Mouse (Mus musculus): Measurements from ENCODE around the gene Fam241a. TPM values are rescaled to one million over a fixed set of nuclear protein-coding genes. Genes with fewer than 3 reads are reported as not detected.
A peak's percentile ranks its signal among the peaks of the same experiment; 100 is the strongest.

Fam241a gene
- polyA plus RNA-seq, 1 experiment from 2014 or later: 62.3 TPM

DNA sequence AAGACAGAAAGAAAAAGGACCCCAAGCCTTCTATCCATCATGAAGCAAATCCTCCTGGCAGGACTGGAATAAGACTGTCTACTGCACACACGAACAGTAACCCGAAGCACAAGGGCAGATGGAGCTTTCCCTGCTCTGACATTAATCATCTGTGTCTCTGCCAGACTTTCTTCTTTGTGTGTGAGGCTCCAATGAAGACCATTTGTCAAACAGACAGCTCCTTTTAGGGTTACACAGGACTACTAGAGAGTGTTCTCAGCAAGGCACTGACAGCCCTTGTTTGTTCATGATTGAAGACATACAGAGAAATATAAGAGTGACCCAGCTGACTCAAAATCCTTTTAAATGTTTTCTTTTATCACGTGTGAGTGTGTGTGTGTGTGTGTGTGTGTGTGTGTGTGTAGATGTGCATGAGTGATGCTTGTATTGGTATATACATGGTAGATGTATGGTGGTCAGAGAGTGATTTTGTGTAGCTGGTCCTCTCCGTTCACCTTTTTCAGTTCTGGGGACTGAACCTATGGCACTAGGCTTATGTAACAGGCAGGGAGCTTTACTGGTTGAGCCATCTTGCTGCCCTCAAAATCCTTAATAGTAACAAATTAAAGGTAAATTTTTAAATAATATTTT lies 21.8 kb downstream of the Fam241a start:
- no peak for ATAC-seq
- H3K36me3 ChIP-seq: peaks cover 61% of the 10 kb centered on the region
- 76% methylated on average over 4 of the region's 4 CpGs for WGBS (ENCODE audit: insufficient replicate concordance)

DNA sequence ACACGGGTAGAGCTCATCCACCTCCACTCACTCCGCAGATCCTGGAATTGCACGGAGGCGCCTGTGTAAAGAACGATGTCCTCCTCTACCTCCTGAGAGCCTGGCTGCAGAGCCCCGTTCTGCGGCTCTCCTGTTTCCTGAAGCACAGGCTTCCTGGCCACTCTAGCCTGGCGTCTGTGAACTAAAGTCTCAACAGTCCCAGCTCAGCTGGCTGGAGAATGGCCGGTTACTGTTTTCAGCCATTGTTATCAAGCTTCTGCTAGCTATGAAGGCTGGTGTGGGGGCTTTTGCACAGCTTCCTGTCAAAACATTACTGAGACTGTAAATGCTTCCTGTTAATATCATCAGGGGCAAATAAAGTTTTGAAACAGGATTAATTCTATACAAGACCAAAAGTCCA lies 24.5 kb downstream of the Fam241a start:
- Histone ChIP-seq H3K4me3 (no peak overlapping the region), H3K4me1 (no peaks in the 10 kb centered on the region; the same call in none of the 2 replicates), H3K36me3 (peaks cover 66% of the 10 kb centered on the region), H3K27me3 (replicated peaks) (no peaks in the 10 kb centered on the region), H3K27ac (no peak overlapping the region), H3K9ac (no peak overlapping the region), H3K9me3 (replicated peaks) (no peaks in the 10 kb centered on the region), H3K4me2 (no peak overlapping the region)
- 68% methylated on average over 9 of the region's 9 CpGs for WGBS (ENCODE audit: insufficient replicate concordance)
- ATAC-seq: no peak

More for the DNA sequence above, 21.8 kb downstream of the Fam241a start:
- Histone ChIP-seq H3K4me1 (no peaks in the 10 kb centered on the region; the same call in none of the 2 replicates), H3K9ac (no peak overlapping the region), H3K9me3 (replicated peaks) (no peaks in the 10 kb centered on the region), H3K27me3 (replicated peaks) (no peaks in the 10 kb centered on the region), H3K27ac (no peak overlapping the region), H3K4me3 (no peak overlapping the region), H3K4me2 (no peak overlapping the region)

- WGBS (ENCODE audit: insufficient replicate concordance): 86% methylated on average over 5 of the region's 5 CpGs
- H3K9ac ChIP-seq: no peak overlapping the region
- H3K36me3 ChIP-seq: peaks cover 57% of the 10 kb centered on the region
- no peak overlapping the region for H3K27ac ChIP-seq
- ATAC-seq: no peak
- H3K9me3 ChIP-seq (replicated peaks): no peaks in the 10 kb centered on the region
- H3K27me3 ChIP-seq (replicated peaks): no peaks in the 10 kb centered on the region
- H3K4me2 ChIP-seq: no peak overlapping the region
- H3K4me3 ChIP-seq: no peak overlapping the region
- H3K4me1 ChIP-seq: no peaks in the 10 kb centered on the region
Observed at GRCm38 (mm10) chr3:127868880-127869279, 27.2 kb downstream of the Fam241a start.

DNA sequence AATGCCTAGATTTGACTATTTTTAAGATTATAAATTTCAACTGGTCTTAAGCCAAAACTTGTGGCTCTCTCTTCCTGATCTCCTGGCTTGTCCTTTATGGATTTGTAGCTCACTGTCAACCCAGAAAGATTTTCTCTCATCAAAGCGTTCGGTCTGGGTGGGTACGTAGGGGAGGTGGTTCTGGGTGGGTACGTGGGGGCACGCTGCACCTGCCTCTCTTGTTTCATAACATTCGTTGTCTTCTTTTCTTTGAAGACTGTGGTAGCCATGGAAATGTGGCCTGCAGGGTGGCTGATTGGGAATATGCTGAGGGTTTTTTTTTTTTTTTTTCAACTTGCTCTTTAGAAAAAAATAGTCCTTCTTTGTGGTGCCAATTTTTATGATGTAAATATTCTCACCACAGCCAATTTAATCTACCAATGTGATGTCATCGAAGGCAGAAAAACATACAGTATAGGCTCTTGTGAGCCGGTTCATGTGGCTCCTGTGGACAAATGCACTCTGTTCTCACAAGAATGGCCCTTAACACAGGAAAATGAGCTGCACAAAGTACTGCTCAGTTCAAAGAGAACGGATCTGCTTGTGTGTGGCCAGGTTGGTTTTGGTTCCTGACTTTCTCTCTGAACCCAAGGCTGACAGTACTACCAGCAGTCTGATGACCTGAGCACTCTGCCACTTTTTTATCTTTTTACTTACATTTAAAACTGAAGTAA lies 27.9 kb downstream of the Fam241a start:
- H3K27ac ChIP-seq: no peak overlapping the region
- H3K9ac ChIP-seq: no peak overlapping the region
- no peak overlapping the region for H3K4me2 ChIP-seq
- H3K4me3 ChIP-seq: no peak overlapping the region
- H3K9me3 ChIP-seq (replicated peaks): no peaks in the 10 kb centered on the region
- peaks cover 53% of the 10 kb centered on the region for H3K36me3 ChIP-seq
- H3K4me1 ChIP-seq: no peaks in the 10 kb centered on the region
- WGBS (ENCODE audit: insufficient replicate concordance): 90% methylated on average over 9 of the region's 9 CpGs
- H3K27me3 ChIP-seq (replicated peaks): no peaks in the 10 kb centered on the region
- ATAC-seq: no peak

GRCm38 (mm10) chr3:127864242-127864641 lies 31.9 kb downstream of the Fam241a start:
- H3K36me3 ChIP-seq: peaks cover 33% of the 10 kb centered on the region
- H3K4me1 ChIP-seq: no peaks in the 10 kb centered on the region
- 52% methylated on average over 2 of the region's 2 CpGs for WGBS (ENCODE audit: insufficient replicate concordance)
- no peak for ATAC-seq
- H3K4me3 ChIP-seq: no peak overlapping the region
- no peaks in the 10 kb centered on the region for H3K27me3 ChIP-seq (replicated peaks)
- no peak overlapping the region for H3K9ac ChIP-seq
- no peaks in the 10 kb centered on the region for H3K9me3 ChIP-seq (replicated peaks)
- no peak overlapping the region for H3K4me2 ChIP-seq
- H3K27ac ChIP-seq: no peak overlapping the region

DNA sequence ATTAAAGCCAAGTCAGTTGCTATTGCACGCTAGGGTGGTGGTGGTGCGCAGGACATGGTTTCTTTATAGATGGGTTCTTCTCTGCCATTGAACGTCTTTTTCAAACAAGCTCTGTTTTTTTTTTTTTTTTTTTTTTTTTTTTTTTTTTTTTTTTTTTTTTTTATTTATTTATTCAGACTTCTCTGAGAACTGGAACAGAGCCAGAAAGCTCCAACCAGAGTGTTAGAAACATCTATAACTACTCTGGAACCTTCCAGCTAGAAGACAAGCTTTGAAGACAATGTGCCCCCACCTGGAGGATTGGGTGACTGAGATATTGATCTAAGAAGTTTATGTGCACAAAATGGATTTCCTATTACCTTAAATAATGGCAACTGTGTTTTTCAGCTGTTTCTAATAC lies 32.6 kb downstream of the Fam241a start:
- Histone ChIP-seq H3K27ac (no peak overlapping the region), H3K4me1 (no peaks in the 10 kb centered on the region), H3K27me3 (replicated peaks) (no peaks in the 10 kb centered on the region), H3K9ac (no peak overlapping the region), H3K9me3 (replicated peaks) (no peaks in the 10 kb centered on the region), H3K4me3 (no peak overlapping the region), H3K4me2 (no peak overlapping the region), H3K36me3 (peaks cover 26% of the 10 kb centered on the region)
- ATAC-seq: no peak
- 81% methylated on average over 3 of the region's 3 CpGs for WGBS (ENCODE audit: insufficient replicate concordance)

DNA sequence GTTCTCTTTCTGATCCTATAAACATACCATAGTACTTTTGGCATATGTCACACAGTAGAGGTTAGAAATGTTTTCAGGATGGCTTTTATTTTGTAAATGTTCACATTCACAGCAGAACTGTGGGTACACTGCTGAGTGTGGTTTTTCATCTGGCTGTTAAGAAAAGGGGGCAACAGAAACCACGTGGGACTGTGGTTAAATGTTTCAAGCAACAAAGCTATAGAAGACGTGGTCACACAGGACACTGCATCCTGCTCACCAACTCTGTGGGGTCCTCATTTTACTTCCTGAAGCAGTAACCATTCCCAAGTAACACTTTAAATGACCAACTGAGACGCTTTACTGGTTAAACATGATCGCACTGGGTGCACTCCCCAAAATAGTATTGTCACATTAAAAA lies 33.6 kb downstream of the Fam241a start:
- no peaks in the 10 kb centered on the region for H3K9me3 ChIP-seq (replicated peaks)
- H3K4me1 ChIP-seq: no peaks in the 10 kb centered on the region
- WGBS (ENCODE audit: insufficient replicate concordance): 57% methylated on average over 4 of the region's 4 CpGs
- H3K36me3 ChIP-seq: peaks cover 21% of the 10 kb centered on the region
- H3K4me2 ChIP-seq: no peak overlapping the region
- H3K9ac ChIP-seq: no peak overlapping the region
- no peak overlapping the region for H3K4me3 ChIP-seq
- H3K27ac ChIP-seq: no peak overlapping the region
- no peak for ATAC-seq
- H3K27me3 ChIP-seq (replicated peaks): no peaks in the 10 kb centered on the region

GRCm38 (mm10) chr3:127861340-127861739 lies 34.8 kb downstream of the Fam241a start:
- no peak for ATAC-seq
- Histone ChIP-seq H3K4me2 (no peak overlapping the region), H3K9ac (no peak overlapping the region), H3K36me3 (peaks cover 9% of the 10 kb centered on the region), H3K9me3 (replicated peaks) (no peaks in the 10 kb centered on the region), H3K4me3 (no peak overlapping the region), H3K27ac (no peak overlapping the region), H3K4me1 (no peaks in the 10 kb centered on the region), H3K27me3 (replicated peaks) (no peaks in the 10 kb centered on the region)
- 83% methylated on average over 11 of the region's 11 CpGs for WGBS (ENCODE audit: insufficient replicate concordance)

DNA sequence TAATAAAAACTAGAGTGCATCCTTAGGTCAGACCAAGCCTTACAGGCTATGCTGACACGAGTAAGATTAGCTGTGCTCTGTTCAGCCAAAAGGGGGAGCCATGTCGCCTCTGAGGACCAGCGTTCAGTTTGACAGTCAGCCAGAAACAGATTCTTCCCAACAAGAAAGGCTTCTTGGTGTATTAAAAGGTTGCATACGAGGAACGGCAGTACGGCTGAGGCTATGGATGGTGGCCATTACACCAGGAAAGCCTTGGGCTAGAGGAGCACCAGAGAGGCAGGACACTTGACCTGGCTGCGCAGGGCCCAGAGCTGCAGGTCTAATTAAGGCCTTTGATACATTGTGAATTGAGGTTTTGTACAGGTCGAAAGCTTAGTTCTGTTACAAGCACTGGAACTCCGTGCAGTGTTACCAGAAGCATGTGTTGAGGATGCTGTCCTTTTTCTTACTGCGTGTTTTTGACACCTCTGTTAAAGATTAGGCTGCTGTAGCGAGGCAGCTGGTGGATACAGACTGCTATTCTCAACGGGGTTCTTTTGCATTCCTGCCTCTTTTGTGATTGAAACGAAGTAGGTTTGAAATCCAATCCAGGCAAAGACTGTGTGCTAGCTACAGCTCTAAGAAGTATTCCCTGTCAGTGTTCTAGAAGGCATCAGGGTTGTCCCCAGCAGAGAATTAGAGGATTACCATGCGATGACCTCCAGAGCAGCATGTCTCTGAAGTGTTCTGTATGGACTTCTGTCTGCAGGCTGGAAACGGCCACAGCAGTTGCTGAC lies 42.5 kb downstream of the Fam241a start:
- Histone ChIP-seq H3K9ac (no peak overlapping the region), H3K27ac (no peak overlapping the region), H3K4me1 (peaks cover 41% of the 10 kb centered on the region), H3K4me3 (no peak overlapping the region), H3K4me2 (no peak overlapping the region), H3K36me3 (no peaks in the 10 kb centered on the region), H3K27me3 (replicated peaks) (no peaks in the 10 kb centered on the region), H3K9me3 (replicated peaks) (no peaks in the 10 kb centered on the region)
- ATAC-seq: peak; percentile 58
- 35% methylated on average over 15 of the region's 15 CpGs for WGBS (ENCODE audit: insufficient replicate concordance)

GRCm38 (mm10) chr3:127852722-127853121 lies 43.4 kb downstream of the Fam241a start:
- H3K4me1 ChIP-seq: peaks cover 50% of the 10 kb centered on the region
- 72% methylated on average over 9 of the region's 9 CpGs for WGBS (ENCODE audit: insufficient replicate concordance)
- no peaks in the 10 kb centered on the region for H3K36me3 ChIP-seq
- H3K27ac ChIP-seq: no peak overlapping the region
- H3K4me2 ChIP-seq: no peak overlapping the region
- no peak overlapping the region for H3K4me3 ChIP-seq
- no peaks in the 10 kb centered on the region for H3K27me3 ChIP-seq (replicated peaks)
- ATAC-seq: no peak
- no peak overlapping the region for H3K9ac ChIP-seq
- no peaks in the 10 kb centered on the region for H3K9me3 ChIP-seq (replicated peaks)

GRCm38 (mm10) chr3:127850776-127851646 lies 45.1 kb downstream of the Fam241a start:
- ATAC-seq: no peak
- Histone ChIP-seq H3K4me2 (no peak overlapping the region), H3K4me3 (no peak overlapping the region), H3K9me3 (replicated peaks) (no peaks in the 10 kb centered on the region), H3K27ac (peak overlapping the region; percentile 57), H3K4me1 (peaks cover 50% of the 10 kb centered on the region), H3K27me3 (replicated peaks) (no peaks in the 10 kb centered on the region), H3K36me3 (no peaks in the 10 kb centered on the region), H3K9ac (peak overlapping the region; percentile 24; the same call in 1 of the 2 replicates)
- 58% methylated on average over 9 of the region's 9 CpGs for WGBS (ENCODE audit: insufficient replicate concordance)

Data from liver, embryonic 12.5 days (tissue).